Mouse (Mus musculus) hindbrain, embryonic 12.5 days (tissue): Measurements from ENCODE around the gene Ikbip. TPM values are rescaled to one million over a fixed set of nuclear protein-coding genes. Genes with fewer than 3 reads are reported as not detected.

Experiments
- ATAC-seq: fragments of 200-750 bp; cut with Nextera tagmentation; 2 replicates; pipeline ENCODE4 v1.8.0; 2017; ENCODE audit warnings: moderate TSS enrichment; ENCODE audit not compliant: low FRiP score
- H3K27ac ChIP-seq: fragments of 300-500 bp; sonication (generic); 2 replicates; pipeline ENCODE4 v1.5.1; 2016; ENCODE audit warnings: mild to moderate bottlenecking
- H3K27me3 ChIP-seq: fragments of 300-500 bp; sonication (generic); 2 replicates; pipeline ENCODE4 v1.6.1; 2016; ENCODE audit warnings: mild to moderate bottlenecking
- H3K36me3 ChIP-seq: fragments of 300-500 bp; sonication (generic); 2 replicates; pipeline ENCODE4 v1.6.1; 2016; ENCODE audit warnings: mild to moderate bottlenecking
- H3K4me1 ChIP-seq: fragments of 300-500 bp; sonication (generic); 2 replicates; pipeline ENCODE4 v1.6.1; 2016
- H3K4me2 ChIP-seq: fragments of 300-500 bp; sonication (generic); replicated peaks from 2 replicates; pipeline ENCODE4 v1.6.1; 2016; ENCODE audit warnings: mild to moderate bottlenecking
- H3K4me3 ChIP-seq: fragments of 300-500 bp; sonication (generic); 2 replicates; pipeline ENCODE4 v1.5.1; 2016; ENCODE audit warnings: mild to moderate bottlenecking
- H3K9ac ChIP-seq: fragments of 300-500 bp; sonication (generic); 2 replicates; pipeline ENCODE4 v1.6.1; 2016; ENCODE audit warnings: mild to moderate bottlenecking, moderate library complexity
- H3K9me3 ChIP-seq: fragments of 300-500 bp; sonication (generic); replicated peaks from 2 replicates; pipeline ENCODE4 v1.6.1; 2016; ENCODE audit warnings: mild to moderate bottlenecking
- WGBS: fragments of 180-500 bp; shearing (Covaris S2); methylation state at CpG from one replicate; pipeline ENCODE4 v1.1.7; 2016; 5-methylcytosine and 5-hydroxymethylcytosine counted together
- polyA plus RNA-seq: library from polyadenylated mRNA; unstranded; fragments of >200 nt; fragmentation: Nextera tagmentation; extraction: Ambion mirVana; gene quantifications from 2 replicates; pipeline ENCODE4 v1.2.1, GENCODE M21; 2016

Gene Ikbip
- polyA plus RNA-seq, 1 experiment from 2014 or later, result 26.8 TPM

GRCm38 (mm10) chr10:91142654-91143191 lies 60.0 kb downstream of the Ikbip start:
- H3K4me2 ChIP-seq, result no peak overlapping the region
- peaks cover 22% of the 10 kb centered on the region for H3K36me3 ChIP-seq
- H3K9me3 ChIP-seq, result no peaks in the 10 kb centered on the region
- H3K4me1 ChIP-seq, result no peaks in the 10 kb centered on the region
- H3K4me3 ChIP-seq, result no peak overlapping the region
- H3K9ac ChIP-seq, result no peak overlapping the region
- H3K27ac ChIP-seq, result no peak overlapping the region
- 61% methylated on average over 10 of the region's 10 CpGs for WGBS
- no peaks in the 10 kb centered on the region for H3K27me3 ChIP-seq
- ATAC-seq, result no peak

- H3K4me1 ChIP-seq, result no peaks in the 10 kb centered on the region
- ATAC-seq, result no peak
- peaks cover 25% of the 10 kb centered on the region for H3K36me3 ChIP-seq
- H3K9ac ChIP-seq, result no peak overlapping the region
- H3K4me2 ChIP-seq, result no peak overlapping the region
- 0 out of 2 replicates have a peak overlapping the region, but pooled peaks have one; percentile 3 for H3K27ac ChIP-seq
- no peak overlapping the region for H3K4me3 ChIP-seq
- WGBS, result 71% methylated on average over 18 of the region's 18 CpGs
- H3K27me3 ChIP-seq, result no peaks in the 10 kb centered on the region
- H3K9me3 ChIP-seq, result no peaks in the 10 kb centered on the region
Measured at GRCm38 (mm10) chr10:91143313-91144230, 60.8 kb downstream of the Ikbip start.

GRCm38 (mm10) chr10:91145413-91145812 lies 62.7 kb downstream of the Ikbip start:
- Histone ChIP-seq H3K4me1 (no peaks in the 10 kb centered on the region), H3K4me2 (no peak overlapping the region), H3K4me3 (no peak overlapping the region), H3K36me3 (peaks cover 42% of the 10 kb centered on the region), H3K9ac (no peak overlapping the region), H3K27ac (no peak overlapping the region), H3K9me3 (no peaks in the 10 kb centered on the region), H3K27me3 (no peaks in the 10 kb centered on the region)
- WGBS, result 97% methylated on average over 7 of the region's 7 CpGs
- no peak for ATAC-seq

Other genes starting within 250 kb of the Ikbip start
- gene Apaf1, start 170 bp upstream of the Ikbip start, polyA plus RNA-seq, result 34.3 and 35.9 TPM in 2 replicates
- 386 and 390 TPM in 2 replicates for gene Slc25a3, start 41.1 kb downstream of the Ikbip start, polyA plus RNA-seq
- gene Tmpo, start 98.4 kb downstream of the Ikbip start, polyA plus RNA-seq, result 298 and 322 TPM in 2 replicates